16 mouse cellular contexts compared by ENCODE assay signal in the genomic region with DNA sequence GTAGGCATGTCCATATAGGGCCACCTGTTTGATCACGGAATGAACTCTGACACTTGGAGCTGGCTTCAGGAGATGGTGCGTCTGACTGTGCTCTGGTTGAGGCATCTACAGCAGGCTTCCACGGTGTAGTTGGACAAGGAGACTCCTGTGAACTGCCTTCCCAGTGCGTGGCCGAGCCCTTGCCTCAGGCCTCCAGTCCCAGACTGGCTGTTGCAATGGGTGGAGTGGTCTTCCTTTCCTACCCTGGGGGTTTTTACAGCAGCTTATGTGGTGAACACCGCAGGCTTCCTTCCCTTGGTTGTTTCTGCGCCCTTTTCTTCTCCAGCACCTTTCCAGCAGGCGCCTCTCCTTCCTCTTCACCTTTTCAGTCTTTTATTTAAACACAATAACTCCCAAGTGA.
DNase-seq lines count a peak whose midpoint lies in the region; ATAC-seq and TF ChIP-seq lines count a peak whose summit lies in the region.
"Had no signal": no experiment of that assay in that cellular context is flagged by ENCODE, and none has a peak within 500 bp of the region (broad histone marks: within the 10 kb centered on the region; RNA-seq: fewer than 3 reads in every experiment).

No protein-coding gene starts in this region.

- peak overlapping the region; percentile 25; the same call in 1 of the 2 replicates for H3K27ac ChIP-seq in intestine, embryonic 16.5 days (ENCODE audit: low read length)
- no peak overlapping the region for H3K27ac ChIP-seq in intestine, embryonic 15.5 days
- 0 out of 2 replicates have a peak overlapping the region, but pooled peaks have one; percentile 21 for H3K27ac ChIP-seq in stomach, embryonic 16.5 days (ENCODE audit: low read length)
- H3K27ac ChIP-seq in stomach, postnatal 0 days (replicated peaks), result no peak overlapping the region
- H3K27ac ChIP-seq in limb, embryonic 13.5 days, result peak overlapping the region; percentile 15; the same call in 1 of the 2 replicates
- no peak overlapping the region for H3K27ac ChIP-seq in neural tube, embryonic 15.5 days (replicated peaks)
- H3K27ac ChIP-seq: gastrocnemius, adult 2 months; heart, adult 2 months; layer of hippocampus, adult 2 months; liver, embryonic 15.5 days had no signal

- TF ChIP-seq EP300 in stomach, postnatal 0 days (optimal IDR thresholded peaks at IDR 0.05), result no peak

- 81% methylated on average over 8 of the region's 8 CpGs for WGBS in intestine, embryonic 16.5 days
- WGBS in intestine, embryonic 15.5 days, result 78% methylated on average over 8 of the region's 8 CpGs
- WGBS in stomach, embryonic 16.5 days, result 81% methylated on average over 8 of the region's 8 CpGs
- 83% methylated on average over 8 of the region's 8 CpGs for WGBS in stomach, postnatal 0 days
- WGBS in limb, embryonic 13.5 days, result 87% methylated on average over 8 of the region's 8 CpGs
- 89% methylated on average over 8 of the region's 8 CpGs for WGBS in neural tube, embryonic 15.5 days

- H3K27me3 ChIP-seq in intestine, embryonic 16.5 days (replicated peaks; ENCODE audit: control insufficient read depth, insufficient read depth, low read length), result no peaks in the 10 kb centered on the region
- no peaks in the 10 kb centered on the region for H3K27me3 ChIP-seq in intestine, embryonic 15.5 days (replicated peaks)
- no peaks in the 10 kb centered on the region for H3K27me3 ChIP-seq in stomach, embryonic 16.5 days (ENCODE audit: control insufficient read depth, insufficient read depth, low read length)
- no peaks in the 10 kb centered on the region for H3K27me3 ChIP-seq in stomach, postnatal 0 days (ENCODE audit: control insufficient read depth, insufficient read depth, low read length)
- H3K27me3 ChIP-seq in limb, embryonic 13.5 days, result no peaks in the 10 kb centered on the region
- H3K27me3 ChIP-seq in neural tube, embryonic 15.5 days (replicated peaks), result no peaks in the 10 kb centered on the region
- H3K27me3 ChIP-seq: liver, embryonic 15.5 days had no signal

- no peaks in the 10 kb centered on the region for H3K9me3 ChIP-seq in intestine, embryonic 16.5 days (ENCODE audit: control insufficient read depth, low read length)
- H3K9me3 ChIP-seq in intestine, embryonic 15.5 days, result no peaks in the 10 kb centered on the region
- no peaks in the 10 kb centered on the region for H3K9me3 ChIP-seq in stomach, embryonic 16.5 days (replicated peaks; ENCODE audit: control insufficient read depth, low read length)
- no peaks in the 10 kb centered on the region for H3K9me3 ChIP-seq in stomach, postnatal 0 days (ENCODE audit: control insufficient read depth, low read length)
- H3K9me3 ChIP-seq in limb, embryonic 13.5 days, result no peaks in the 10 kb centered on the region
- no peaks in the 10 kb centered on the region for H3K9me3 ChIP-seq in neural tube, embryonic 15.5 days (replicated peaks)
- H3K9me3 ChIP-seq: liver, embryonic 15.5 days had no signal

- H3K4me1 ChIP-seq in intestine, embryonic 16.5 days (ENCODE audit: control insufficient read depth, insufficient read depth, low read length), result 0 out of 2 replicates have a peak, but pooled peaks cover 4% of the 10 kb centered on the region
- H3K4me1 ChIP-seq in intestine, embryonic 15.5 days (replicated peaks), result peaks cover 5% of the 10 kb centered on the region; the same call in 1 of the 2 replicates
- H3K4me1 ChIP-seq in stomach, embryonic 16.5 days (ENCODE audit: control insufficient read depth, insufficient read depth, low read length), result peaks cover 16% of the 10 kb centered on the region
- peaks cover 5% of the 10 kb centered on the region; the same call in 1 of the 2 replicates for H3K4me1 ChIP-seq in stomach, postnatal 0 days (replicated peaks; ENCODE audit: control insufficient read depth, insufficient read depth)
- peaks cover 33% of the 10 kb centered on the region for H3K4me1 ChIP-seq in limb, embryonic 13.5 days
- 0 out of 2 replicates have a peak, but pooled peaks cover 13% of the 10 kb centered on the region for H3K4me1 ChIP-seq in neural tube, embryonic 15.5 days

- no peak overlapping the region for H3K4me2 ChIP-seq in intestine, embryonic 16.5 days (ENCODE audit: low read depth, low read length)
- H3K4me2 ChIP-seq in intestine, embryonic 15.5 days (replicated peaks), result no peak overlapping the region
- H3K4me2 ChIP-seq in stomach, embryonic 16.5 days (ENCODE audit: low read depth, low read length), result no peak overlapping the region
- H3K4me2 ChIP-seq in stomach, postnatal 0 days (replicated peaks; ENCODE audit: low read depth), result no peak overlapping the region
- no peak overlapping the region for H3K4me2 ChIP-seq in limb, embryonic 13.5 days (replicated peaks)
- H3K4me2 ChIP-seq in neural tube, embryonic 15.5 days, result no peak overlapping the region
- H3K4me2 ChIP-seq: liver, embryonic 15.5 days had no signal

- no peak overlapping the region for H3K9ac ChIP-seq in intestine, embryonic 16.5 days (ENCODE audit: low read depth, low read length)
- H3K9ac ChIP-seq in intestine, embryonic 15.5 days, result no peak overlapping the region
- H3K9ac ChIP-seq in stomach, embryonic 16.5 days (ENCODE audit: low read length), result no peak overlapping the region
- H3K9ac ChIP-seq in stomach, postnatal 0 days (ENCODE audit: low read length), result no peak overlapping the region
- no peak overlapping the region for H3K9ac ChIP-seq in limb, embryonic 13.5 days
- no peak overlapping the region for H3K9ac ChIP-seq in neural tube, embryonic 15.5 days (replicated peaks)
- H3K9ac ChIP-seq: liver, embryonic 15.5 days had no signal

- no peak for ATAC-seq in intestine, embryonic 16.5 days
- ATAC-seq in intestine, embryonic 15.5 days, result no peak
- ATAC-seq in stomach, embryonic 16.5 days (ENCODE audit: insufficient read depth, low FRiP score), result no peak
- ATAC-seq in stomach, postnatal 0 days (ENCODE audit: low FRiP score, low TSS enrichment), result no peak
- no peak for ATAC-seq in limb, embryonic 13.5 days (ENCODE audit: low FRiP score, low read depth)
- no peak for ATAC-seq in neural tube, embryonic 15.5 days (ENCODE audit: low FRiP score)

- no peak overlapping the region for H3K4me3 ChIP-seq in intestine, embryonic 16.5 days (ENCODE audit: low read length)
- no peak overlapping the region for H3K4me3 ChIP-seq in intestine, embryonic 15.5 days (replicated peaks)
- no peak overlapping the region for H3K4me3 ChIP-seq in stomach, embryonic 16.5 days (replicated peaks; ENCODE audit: low read length)
- H3K4me3 ChIP-seq in stomach, postnatal 0 days (ENCODE audit: low read depth, low read length), result no peak overlapping the region
- H3K4me3 ChIP-seq in limb, embryonic 13.5 days, result no peak overlapping the region
- H3K4me3 ChIP-seq in neural tube, embryonic 15.5 days (replicated peaks), result no peak overlapping the region
- H3K4me3 ChIP-seq: erythroblast, embryonic 14.5 days; gastrocnemius, adult 2 months; heart, adult 2 months; layer of hippocampus, adult 2 months; liver, embryonic 15.5 days had no signal

- H3K36me3 ChIP-seq in intestine, embryonic 16.5 days (ENCODE audit: control insufficient read depth, insufficient read depth, low read length), result no peaks in the 10 kb centered on the region
- H3K36me3 ChIP-seq in intestine, embryonic 15.5 days, result no peaks in the 10 kb centered on the region
- no peaks in the 10 kb centered on the region for H3K36me3 ChIP-seq in stomach, embryonic 16.5 days (ENCODE audit: control insufficient read depth, insufficient read depth, low read length)
- no peaks in the 10 kb centered on the region for H3K36me3 ChIP-seq in stomach, postnatal 0 days (ENCODE audit: control insufficient read depth, insufficient read depth, low read length)
- peaks cover 19% of the 10 kb centered on the region; the same call in 1 of the 2 replicates for H3K36me3 ChIP-seq in limb, embryonic 13.5 days
- H3K36me3 ChIP-seq in neural tube, embryonic 15.5 days, result peaks cover 6% of the 10 kb centered on the region; the same call in 1 of the 2 replicates

- TF ChIP-seq CTCF in stomach, postnatal 0 days (IDR thresholded peaks at IDR 0.05; ENCODE audit: low read depth), result no peak

- DNase-seq in stomach, postnatal 0 days (ENCODE audit: low spot score), result no peak
- no peak for DNase-seq in adrenal gland, postnatal 10 days
- DNase-seq: cerebellum, adult 9-11 months; embryo, embryonic 11 days; gastrocnemius, adult 2 months; heart, adult 2 months; heart, postnatal 4 days; right cerebral cortex, adult 18-20 months had no signal

Comparison
In these comparisons a context has a peak if more than half of its experiments do, and no peak if none do; other contexts are left out.
1. H3K27ac ChIP-seq: peak in intestine, embryonic 16.5 days (single experiment), stomach, embryonic 16.5 days (single experiment) and limb, embryonic 13.5 days (single experiment); none in intestine, embryonic 15.5 days (single experiment), stomach, postnatal 0 days (single experiment) and neural tube, embryonic 15.5 days (single experiment).